Mouse (Mus musculus) hindbrain, embryonic 13.5 days (tissue): ENCODE measurements at regions not wholly inside any gene's neighbourhood (a gene's known extent, or its start where the extent isn't known, plus 50 kb on each side); places are given as distances from the start of the nearest gene placed in this dataset.

Source experiments
- ATAC-seq: fragments of 200-750 bp; cut with Nextera tagmentation; 2 replicates; pipeline ENCODE4 v1.8.0; 2017; ENCODE audit warnings: moderate TSS enrichment; ENCODE audit not compliant: low FRiP score
- H3K27ac ChIP-seq: fragments of 300-500 bp; sonication (generic); 2 replicates; pipeline ENCODE4 v1.5.1; 2015; ENCODE audit warnings: inconsistent platforms, mild to moderate bottlenecking, moderate library complexity
- H3K27me3 ChIP-seq: fragments of 300-500 bp; sonication (generic); 2 replicates; pipeline ENCODE4 v1.6.1; 2015; ENCODE audit warnings: mild to moderate bottlenecking, inconsistent platforms
- H3K36me3 ChIP-seq: fragments of 300-500 bp; sonication (generic); 2 replicates; pipeline ENCODE4 v1.6.1; 2015; ENCODE audit warnings: mild to moderate bottlenecking, inconsistent platforms
- H3K4me1 ChIP-seq: fragments of 300-500 bp; sonication (generic); replicated peaks from 2 replicates; pipeline ENCODE4 v1.6.1; 2015; ENCODE audit warnings: inconsistent platforms
- H3K4me2 ChIP-seq: fragments of 300-500 bp; sonication (generic); 2 replicates; pipeline ENCODE4 v1.6.1; 2015; ENCODE audit warnings: inconsistent platforms, mild to moderate bottlenecking, moderate library complexity
- H3K4me3 ChIP-seq: fragments of 300-500 bp; sonication (generic); 2 replicates; pipeline ENCODE4 v1.5.1; 2015; ENCODE audit warnings: mild to moderate bottlenecking, inconsistent platforms
- H3K9ac ChIP-seq: fragments of 300-500 bp; sonication (generic); 2 replicates; pipeline ENCODE4 v1.6.1; 2015; ENCODE audit warnings: mild to moderate bottlenecking, inconsistent platforms
- H3K9me3 ChIP-seq: fragments of 300-500 bp; sonication (generic); 2 replicates; pipeline ENCODE4 v1.6.1; 2016; ENCODE audit warnings: inconsistent platforms
- WGBS: fragments of 180-500 bp; shearing (Covaris S2); methylation state at CpG from one replicate; pipeline ENCODE4 v1.1.7; 2015; 5-methylcytosine and 5-hydroxymethylcytosine counted together

GRCm38 (mm10) chr15:62778899-62779298, 1066.1 kb downstream of the Gsdmc2 start:
- Histone ChIP-seq H3K9me3 (no peaks in the 10 kb centered on the region), H3K27me3 (no peaks in the 10 kb centered on the region), H3K9ac (no peak overlapping the region), H3K4me2 (no peak overlapping the region), H3K27ac (no peak overlapping the region), H3K4me1 (no peaks in the 10 kb centered on the region), H3K36me3 (no peaks in the 10 kb centered on the region), H3K4me3 (no peak overlapping the region)
- ATAC-seq: no peak
- WGBS: 88% methylated on average over 5 of the region's 5 CpGs

GRCm38 (mm10) chr15:62752686-62753085, 1092.3 kb downstream of the Gsdmc2 start:
- ATAC-seq: no peak
- Histone ChIP-seq H3K9ac (no peak overlapping the region), H3K36me3 (no peaks in the 10 kb centered on the region), H3K4me2 (no peak overlapping the region), H3K4me3 (no peak overlapping the region), H3K27me3 (no peaks in the 10 kb centered on the region), H3K27ac (no peak overlapping the region), H3K4me1 (no peaks in the 10 kb centered on the region), H3K9me3 (no peaks in the 10 kb centered on the region)
- 94% methylated on average over 2 of the region's 2 CpGs for WGBS

- no peaks in the 10 kb centered on the region for H3K9me3 ChIP-seq
- H3K27ac ChIP-seq: no peak overlapping the region
- H3K36me3 ChIP-seq: no peaks in the 10 kb centered on the region
- 84% methylated on average over 3 of the region's 3 CpGs for WGBS
- H3K9ac ChIP-seq: no peak overlapping the region
- no peaks in the 10 kb centered on the region for H3K27me3 ChIP-seq
- no peak overlapping the region for H3K4me2 ChIP-seq
- no peak for ATAC-seq
- H3K4me3 ChIP-seq: no peak overlapping the region
- H3K4me1 ChIP-seq: no peaks in the 10 kb centered on the region
Observed at GRCm38 (mm10) chr15:62743879-62744278, 1101.1 kb downstream of the Gsdmc2 start.

- Histone ChIP-seq H3K4me3 (no peak overlapping the region), H3K4me2 (no peak overlapping the region), H3K4me1 (no peaks in the 10 kb centered on the region), H3K9ac (no peak overlapping the region), H3K9me3 (no peaks in the 10 kb centered on the region), H3K27me3 (no peaks in the 10 kb centered on the region), H3K27ac (no peak overlapping the region), H3K36me3 (no peaks in the 10 kb centered on the region)
- ATAC-seq: no peak
- 54% methylated on average over 2 of the region's 2 CpGs for WGBS
Observed at GRCm38 (mm10) chr15:62740746-62741145, 1104.2 kb downstream of the Gsdmc2 start.

GRCm38 (mm10) chr15:62735334-62735733, 1109.6 kb downstream of the Gsdmc2 start:
- Histone ChIP-seq H3K9me3 (no peaks in the 10 kb centered on the region), H3K4me3 (no peak overlapping the region), H3K9ac (no peak overlapping the region), H3K36me3 (no peaks in the 10 kb centered on the region), H3K27ac (no peak overlapping the region), H3K4me2 (no peak overlapping the region), H3K4me1 (no peaks in the 10 kb centered on the region), H3K27me3 (no peaks in the 10 kb centered on the region)
- 97% methylated on average over 1 of the region's 1 CpGs for WGBS
- ATAC-seq: no peak

- Histone ChIP-seq H3K9ac (no peak overlapping the region), H3K4me3 (no peak overlapping the region), H3K4me2 (no peak overlapping the region), H3K27ac (no peak overlapping the region), H3K27me3 (no peaks in the 10 kb centered on the region), H3K9me3 (no peaks in the 10 kb centered on the region), H3K4me1 (no peaks in the 10 kb centered on the region), H3K36me3 (no peaks in the 10 kb centered on the region)
- ATAC-seq: no peak
- 81% methylated on average over 3 of the region's 3 CpGs for WGBS
Observed at GRCm38 (mm10) chr15:62734900-62735299, 1110.1 kb downstream of the Gsdmc2 start.

GRCm38 (mm10) chr15:62730524-62730923, 1114.5 kb downstream of the Gsdmc2 start:
- Histone ChIP-seq H3K9me3 (no peaks in the 10 kb centered on the region), H3K36me3 (no peaks in the 10 kb centered on the region), H3K27ac (no peak overlapping the region), H3K4me1 (no peaks in the 10 kb centered on the region), H3K4me3 (no peak overlapping the region), H3K9ac (no peak overlapping the region), H3K27me3 (no peaks in the 10 kb centered on the region), H3K4me2 (no peak overlapping the region)
- no peak for ATAC-seq
- WGBS: 80% methylated on average over 3 of the region's 3 CpGs

GRCm38 (mm10) chr15:62714265-62714664, 1130.7 kb downstream of the Gsdmc2 start:
- Histone ChIP-seq H3K36me3 (no peaks in the 10 kb centered on the region), H3K27ac (no peak overlapping the region), H3K4me3 (no peak overlapping the region), H3K9ac (no peak overlapping the region), H3K4me2 (no peak overlapping the region), H3K4me1 (no peaks in the 10 kb centered on the region; the same call in 1 of the 2 replicates), H3K27me3 (no peaks in the 10 kb centered on the region), H3K9me3 (no peaks in the 10 kb centered on the region)
- 62% methylated on average over 3 of the region's 3 CpGs for WGBS
- no peak for ATAC-seq

- ATAC-seq: no peak
- Histone ChIP-seq H3K4me1 (no peaks in the 10 kb centered on the region; the same call in 1 of the 2 replicates), H3K4me3 (no peak overlapping the region), H3K9me3 (no peaks in the 10 kb centered on the region), H3K9ac (no peak overlapping the region), H3K27me3 (no peaks in the 10 kb centered on the region), H3K4me2 (no peak overlapping the region), H3K36me3 (no peaks in the 10 kb centered on the region), H3K27ac (no peak overlapping the region)
- WGBS: 78% methylated on average over 9 of the region's 9 CpGs
Observed at GRCm38 (mm10) chr15:62712543-62713131, 1132.3 kb downstream of the Gsdmc2 start.

- ATAC-seq: no peak
- WGBS: 77% methylated on average over 3 of the region's 3 CpGs
- Histone ChIP-seq H3K4me1 (no peaks in the 10 kb centered on the region; the same call in 1 of the 2 replicates), H3K9ac (no peak overlapping the region), H3K36me3 (no peaks in the 10 kb centered on the region), H3K4me2 (no peak overlapping the region), H3K27me3 (no peaks in the 10 kb centered on the region), H3K4me3 (no peak overlapping the region), H3K27ac (no peak overlapping the region), H3K9me3 (no peaks in the 10 kb centered on the region)
Observed at GRCm38 (mm10) chr15:62712060-62712542, 1132.9 kb downstream of the Gsdmc2 start.

GRCm38 (mm10) chr15:62709546-62709945, 1135.4 kb downstream of the Gsdmc2 start:
- H3K4me3 ChIP-seq: no peak overlapping the region
- 76% methylated on average over 2 of the region's 2 CpGs for WGBS
- H3K4me2 ChIP-seq: no peak overlapping the region
- H3K27me3 ChIP-seq: no peaks in the 10 kb centered on the region
- H3K36me3 ChIP-seq: no peaks in the 10 kb centered on the region
- no peaks in the 10 kb centered on the region for H3K9me3 ChIP-seq
- H3K27ac ChIP-seq: no peak overlapping the region
- no peak overlapping the region for H3K9ac ChIP-seq
- no peak for ATAC-seq
- H3K4me1 ChIP-seq: no peaks in the 10 kb centered on the region; the same call in 1 of the 2 replicates

- WGBS: 65% methylated on average over 1 of the region's 1 CpGs
- no peaks in the 10 kb centered on the region for H3K9me3 ChIP-seq
- H3K27ac ChIP-seq: no peak overlapping the region
- no peak overlapping the region for H3K4me3 ChIP-seq
- no peak overlapping the region for H3K4me2 ChIP-seq
- ATAC-seq: no peak
- no peaks in the 10 kb centered on the region for H3K36me3 ChIP-seq
- H3K27me3 ChIP-seq: no peaks in the 10 kb centered on the region
- no peaks in the 10 kb centered on the region for H3K4me1 ChIP-seq
- no peak overlapping the region for H3K9ac ChIP-seq
Observed at GRCm38 (mm10) chr15:62698559-62698958, 1146.4 kb downstream of the Gsdmc2 start.

- ATAC-seq: no peak
- H3K27me3 ChIP-seq: no peaks in the 10 kb centered on the region
- H3K4me3 ChIP-seq: no peak overlapping the region
- no peaks in the 10 kb centered on the region for H3K9me3 ChIP-seq
- no peak overlapping the region for H3K27ac ChIP-seq
- WGBS: 55% methylated on average over 3 of the region's 3 CpGs
- H3K4me1 ChIP-seq: no peaks in the 10 kb centered on the region
- no peak overlapping the region for H3K9ac ChIP-seq
- H3K4me2 ChIP-seq: no peak overlapping the region
- H3K36me3 ChIP-seq: no peaks in the 10 kb centered on the region
Observed at GRCm38 (mm10) chr15:62694734-62695133, 1150.2 kb downstream of the Gsdmc2 start.
